Mouse (Mus musculus) liver, embryonic 15.5 days (tissue): ENCODE measurements around the gene Bbs9. TPM values are rescaled to one million over a fixed set of nuclear protein-coding genes. Genes with fewer than 3 reads are reported as not detected.

Experiments
- ATAC-seq: fragments of 200-750 bp; cut with Nextera tagmentation; 2 replicates; pipeline ENCODE4 v1.8.0; 2017; ENCODE audit warnings: moderate number of reproducible peaks, mild to moderate bottlenecking, moderate library complexity; ENCODE audit not compliant: insufficient read depth
- H3K27ac ChIP-seq: fragments of 300-500 bp; sonication (generic); replicated peaks from 2 replicates; pipeline ENCODE4 v1.5.1; 2015; ENCODE audit warnings: mild to moderate bottlenecking, inconsistent platforms
- H3K27me3 ChIP-seq: fragments of 300-500 bp; sonication (generic); 2 replicates; pipeline ENCODE4 v1.6.1; 2015; ENCODE audit warnings: mild to moderate bottlenecking, inconsistent platforms
- H3K36me3 ChIP-seq: fragments of 300-500 bp; sonication (generic); replicated peaks from 2 replicates; pipeline ENCODE4 v1.6.1; 2015; ENCODE audit warnings: moderate library complexity, mild to moderate bottlenecking, inconsistent platforms
- H3K4me1 ChIP-seq: fragments of 300-500 bp; sonication (generic); replicated peaks from 2 replicates; pipeline ENCODE4 v1.6.1; 2015; ENCODE audit warnings: inconsistent platforms
- H3K4me2 ChIP-seq: fragments of 300-500 bp; sonication (generic); 2 replicates; pipeline ENCODE4 v1.6.1; 2015; ENCODE audit warnings: moderate library complexity, mild to moderate bottlenecking, inconsistent platforms
- H3K4me3 ChIP-seq: fragments of 300-500 bp; sonication (generic); replicated peaks from 2 replicates; pipeline ENCODE4 v1.5.1; 2015; ENCODE audit warnings: mild to moderate bottlenecking, inconsistent platforms
- H3K9ac ChIP-seq: fragments of 300-500 bp; sonication (generic); 2 replicates; pipeline ENCODE4 v1.6.1; 2015; ENCODE audit warnings: moderate library complexity, mild to moderate bottlenecking, inconsistent platforms
- H3K9me3 ChIP-seq: fragments of 300-500 bp; sonication (generic); replicated peaks from 2 replicates; pipeline ENCODE4 v1.6.1; 2016; ENCODE audit warnings: inconsistent platforms
- WGBS: fragments of 180-500 bp; shearing (Covaris S2); methylation state at CpG from one replicate; pipeline ENCODE4 v1.1.7; 2015; ENCODE audit warnings: mixed read lengths; ENCODE audit not compliant: insufficient replicate concordance; 5-methylcytosine and 5-hydroxymethylcytosine counted together
- polyA plus RNA-seq: library from polyadenylated mRNA; unstranded; fragments of >200 nt; fragmentation: Nextera tagmentation; extraction: Ambion mirVana; gene quantifications from 2 replicates; pipeline ENCODE4 v1.2.1, GENCODE M21; 2015

Bbs9 gene
- polyA plus RNA-seq, 1 experiment from 2014 or later = 2.3 TPM

GRCm38 (mm10) chr9:22870661-22871060 is 395.1 kb downstream of the Bbs9 start:
- H3K4me3 ChIP-seq = no peak overlapping the region

GRCm38 (mm10) chr9:22875231-22875630 is 399.7 kb downstream of the Bbs9 start:
- Histone ChIP-seq H3K36me3 (no peaks in the 10 kb centered on the region), H3K9ac (no peak overlapping the region), H3K4me3 (no peak overlapping the region), H3K4me2 (no peak overlapping the region), H3K9me3 (no peaks in the 10 kb centered on the region), H3K27ac (no peak overlapping the region), H3K4me1 (no peaks in the 10 kb centered on the region), H3K27me3 (no peaks in the 10 kb centered on the region)
- WGBS = 81% methylated on average over 1 of the region's 1 CpGs
- no peak for ATAC-seq

More at GRCm38 (mm10) chr9:22870661-22871060, 395.1 kb downstream of the Bbs9 start:
- no peaks in the 10 kb centered on the region for H3K36me3 ChIP-seq
- WGBS = 73% methylated on average over 3 of the region's 3 CpGs
- no peaks in the 10 kb centered on the region for H3K27me3 ChIP-seq
- no peaks in the 10 kb centered on the region for H3K4me1 ChIP-seq
- H3K4me2 ChIP-seq = no peak overlapping the region
- no peaks in the 10 kb centered on the region for H3K9me3 ChIP-seq
- ATAC-seq = no peak
- no peak overlapping the region for H3K27ac ChIP-seq
- H3K9ac ChIP-seq = no peak overlapping the region

GRCm38 (mm10) chr9:22879266-22879665 is 403.8 kb downstream of the Bbs9 start:
- H3K36me3 ChIP-seq = no peaks in the 10 kb centered on the region
- H3K27me3 ChIP-seq = no peaks in the 10 kb centered on the region
- no peak overlapping the region for H3K4me2 ChIP-seq
- no peak overlapping the region for H3K9ac ChIP-seq
- H3K4me1 ChIP-seq = no peaks in the 10 kb centered on the region
- no peak for ATAC-seq
- H3K27ac ChIP-seq = no peak overlapping the region
- no peaks in the 10 kb centered on the region for H3K9me3 ChIP-seq
- 57% methylated on average over 3 of the region's 3 CpGs for WGBS
- no peak overlapping the region for H3K4me3 ChIP-seq

- Histone ChIP-seq H3K4me1 (no peaks in the 10 kb centered on the region), H3K36me3 (no peaks in the 10 kb centered on the region), H3K4me3 (no peak overlapping the region), H3K9ac (no peak overlapping the region), H3K27me3 (no peaks in the 10 kb centered on the region), H3K9me3 (no peaks in the 10 kb centered on the region), H3K4me2 (no peak overlapping the region), H3K27ac (no peak overlapping the region)
- WGBS = 56% methylated on average over 4 of the region's 4 CpGs
- ATAC-seq = no peak
Observed at GRCm38 (mm10) chr9:22886351-22886750, 410.8 kb downstream of the Bbs9 start.

GRCm38 (mm10) chr9:22905434-22905833 is 429.9 kb downstream of the Bbs9 start:
- Histone ChIP-seq H3K4me2 (no peak overlapping the region), H3K27me3 (no peaks in the 10 kb centered on the region), H3K36me3 (no peaks in the 10 kb centered on the region), H3K27ac (no peak overlapping the region), H3K4me3 (no peak overlapping the region), H3K4me1 (no peaks in the 10 kb centered on the region), H3K9me3 (no peaks in the 10 kb centered on the region), H3K9ac (no peak overlapping the region)
- WGBS = 40% methylated on average over 3 of the region's 3 CpGs
- no peak for ATAC-seq

- no peaks in the 10 kb centered on the region for H3K9me3 ChIP-seq
- no peak overlapping the region for H3K9ac ChIP-seq
- no peaks in the 10 kb centered on the region for H3K36me3 ChIP-seq
- ATAC-seq = no peak
- H3K27ac ChIP-seq = no peak overlapping the region
- H3K27me3 ChIP-seq = no peaks in the 10 kb centered on the region
- no peak overlapping the region for H3K4me3 ChIP-seq
- H3K4me1 ChIP-seq = no peaks in the 10 kb centered on the region
- H3K4me2 ChIP-seq = no peak overlapping the region
Observed at GRCm38 (mm10) chr9:22916808-22917207, 441.3 kb downstream of the Bbs9 start.

GRCm38 (mm10) chr9:22935645-22936044 is 460.1 kb downstream of the Bbs9 start:
- H3K36me3 ChIP-seq = no peaks in the 10 kb centered on the region
- no peaks in the 10 kb centered on the region for H3K9me3 ChIP-seq
- ATAC-seq = no peak
- H3K27me3 ChIP-seq = no peaks in the 10 kb centered on the region
- H3K9ac ChIP-seq = no peak overlapping the region
- H3K27ac ChIP-seq = no peak overlapping the region
- H3K4me3 ChIP-seq = no peak overlapping the region
- no peaks in the 10 kb centered on the region for H3K4me1 ChIP-seq
- no peak overlapping the region for H3K4me2 ChIP-seq

Other genes with a start within 250 kb of the Bbs9 start
- gene Zfp599, start 215.8 kb upstream of the Bbs9 start, polyA plus RNA-seq = 1.2 and 1.4 TPM in 2 replicates
- gene Zfp810, start 168.1 kb upstream of the Bbs9 start, polyA plus RNA-seq = 2.5 and 2.7 TPM in 2 replicates
- 25.8 and 27.1 TPM in 2 replicates for gene Anln, start 86.5 kb upstream of the Bbs9 start, polyA plus RNA-seq
- 1.8 and 2.0 TPM in 2 replicates for gene 9530077C05Rik, start 64.2 kb upstream of the Bbs9 start, polyA plus RNA-seq
- gene Gm17545, start 21.4 kb upstream of the Bbs9 start, polyA plus RNA-seq = not detected in 2 replicates
- gene Rp9, start 6.0 kb upstream of the Bbs9 start, polyA plus RNA-seq = 29.1 and 30.3 TPM in 2 replicates